Mouse (Mus musculus) G1E (cell line): Measurements from ENCODE around the gene Psme4. TPM values are rescaled to one million over a fixed set of nuclear protein-coding genes. Genes with fewer than 3 reads are reported as not detected.

ENCODE experiments used
- ATAC-seq: 2 replicates; pipeline ENCODE4 v1.8.0; 2016; ENCODE audit warnings: mild to moderate bottlenecking; ENCODE audit not compliant: insufficient number of reproducible peaks, poor library complexity, low FRiP score, severe bottlenecking; ENCODE audit errors: extremely low read depth
- DNase-seq: peaks from one replicate; pipeline ENCODE4 v3.0.0; 2012; ENCODE audit warnings: low spot score
- H3K27me3 ChIP-seq: 2 replicates; pipeline ENCODE4 v1.6.1; 2012; ENCODE audit warnings: mild to moderate bottlenecking, low read length, inconsistent platforms; ENCODE audit not compliant: insufficient read depth
- H3K36me3 ChIP-seq: replicated peaks from 2 replicates; pipeline ENCODE3; 2012; ENCODE audit warnings: mild to moderate bottlenecking, inconsistent platforms
- H3K4me1 ChIP-seq: 2 replicates; pipeline ENCODE4 v1.6.1; 2012; ENCODE audit warnings: low read depth, low read length, inconsistent platforms, mixed read lengths; ENCODE audit not compliant: insufficient read depth
- H3K4me3 ChIP-seq: 2 replicates; pipeline ENCODE4 v1.5.1; 2012; ENCODE audit warnings: low read depth, mild to moderate bottlenecking, inconsistent platforms, low read length, moderate library complexity, mixed read lengths
- H3K9me3 ChIP-seq: replicated peaks from 2 replicates; pipeline ENCODE4 v1.6.1; 2012; ENCODE audit warnings: inconsistent platforms
- CTCF ChIP-seq: IDR thresholded peaks from 2 replicates; pipeline ENCODE4 v1.5.1; 2012; ENCODE audit warnings: low read depth, low read length, inconsistent platforms, mixed read lengths
- GATA1 ChIP-seq: IDR thresholded peaks from 2 replicates; pipeline ENCODE4 v1.6.1; 2012; ENCODE audit warnings: borderline replicate concordance, low read length, inconsistent platforms, mixed read lengths
- GATA2 ChIP-seq: IDR thresholded peaks from 2 replicates; pipeline ENCODE4 v1.6.1; 2012; ENCODE audit warnings: low read depth, low read length, inconsistent platforms, borderline replicate concordance
- POLR2AphosphoS5 ChIP-seq: IDR thresholded peaks from 2 replicates; pipeline ENCODE4 v1.6.1; 2012; ENCODE audit warnings: low read depth, low read length, inconsistent platforms; ENCODE audit not compliant: insufficient replicate concordance
- TAL1 ChIP-seq: conservative IDR thresholded peaks from 2 replicates; pipeline ENCODE4 v1.6.1; 2012; ENCODE audit warnings: low read depth, low read length, inconsistent platforms, mixed read lengths
- polyA plus RNA-seq: library from polyadenylated mRNA; stranded (reverse); fragments of >175 nt; gene quantifications from 2 replicates; pipeline ENCODE4 v1.2.3, GENCODE M21; 2012
- total RNA-seq, 2 experiments: library from RNA; stranded (forward) in 1 of 2; stranded (reverse) in 1 of 2; fragments of 200-1000 nt in 1 of 2; fragments of >200 nt in 1 of 2; fragmentation: Nextera tagmentation in 1 of 2; gene quantifications; 2 replicates each; pipeline ENCODE4 v1.2.3; 2014 to 2017

The Psme4 gene
- total and polyA plus RNA-seq, 3 experiments, result 7.0 to 156 (median 94.5) TPM

- no peaks in the 10 kb centered on the region for H3K36me3 ChIP-seq
- peaks cover 21% of the 10 kb centered on the region for H3K4me1 ChIP-seq
- DNase-seq, result no peak
- no peak for TF ChIP-seq GATA1
- TF ChIP-seq CTCF, result no peak
- TF ChIP-seq GATA2, result no peak
- no peak for TF ChIP-seq TAL1
- TF ChIP-seq POLR2AphosphoS5, result no peak
- no peaks in the 10 kb centered on the region for H3K27me3 ChIP-seq
- peak overlapping the region; percentile 85 for H3K4me3 ChIP-seq
- H3K9me3 ChIP-seq, result no peaks in the 10 kb centered on the region
- no peak for ATAC-seq
These were observed 709 bp upstream of the Psme4 start for GRCm38 (mm10) chr11:30770817-30771216.

- DNase-seq (peak; percentile 40), ATAC-seq (peak; percentile 29; the same call in 1 of the 2 replicates)
- Histone ChIP-seq H3K27me3 (no peaks in the 10 kb centered on the region), H3K4me3 (peak overlapping the region; percentile 85), H3K9me3 (no peaks in the 10 kb centered on the region), H3K36me3 (no peaks in the 10 kb centered on the region), H3K4me1 (peaks cover 24% of the 10 kb centered on the region)
- TF ChIP-seq GATA2 (no peak), TAL1 (no peak), POLR2AphosphoS5 (no peak), CTCF (no peak), GATA1 (no peak)
These were observed 517 bp downstream of the Psme4 start for GRCm38 (mm10) chr11:30771904-30772581.

GRCm38 (mm10) chr11:30772777-30773417 lies 1.4 kb downstream of the Psme4 start:
- TF ChIP-seq POLR2AphosphoS5, result no peak
- no peak for TF ChIP-seq TAL1
- no peak for TF ChIP-seq GATA1
- no peak for TF ChIP-seq GATA2
- no peak for TF ChIP-seq CTCF
- H3K4me3 ChIP-seq, result peak overlapping the region; percentile 85
- no peaks in the 10 kb centered on the region for H3K9me3 ChIP-seq
- ATAC-seq (0 out of 2 replicates have a peak, but pooled peaks have one; percentile 35), DNase-seq (no peak)
- peaks cover 31% of the 10 kb centered on the region for H3K4me1 ChIP-seq
- no peaks in the 10 kb centered on the region for H3K27me3 ChIP-seq
- H3K36me3 ChIP-seq, result peaks cover 2% of the 10 kb centered on the region

GRCm38 (mm10) chr11:30774638-30775037 lies 3.1 kb downstream of the Psme4 start:
- Histone ChIP-seq H3K36me3 (peaks cover 2% of the 10 kb centered on the region), H3K27me3 (no peaks in the 10 kb centered on the region), H3K4me1 (peaks cover 35% of the 10 kb centered on the region), H3K9me3 (no peaks in the 10 kb centered on the region), H3K4me3 (no peak overlapping the region)
- DNase-seq (no peak), ATAC-seq (no peak)
- TF ChIP-seq CTCF, result no peak
- no peak for TF ChIP-seq POLR2AphosphoS5
- TF ChIP-seq GATA1, result no peak
- no peak for TF ChIP-seq GATA2
- no peak for TF ChIP-seq TAL1

GRCm38 (mm10) chr11:30777498-30777897 lies 6.0 kb downstream of the Psme4 start:
- Histone ChIP-seq H3K9me3 (no peaks in the 10 kb centered on the region), H3K4me3 (no peak overlapping the region), H3K4me1 (peaks cover 33% of the 10 kb centered on the region), H3K27me3 (no peaks in the 10 kb centered on the region), H3K36me3 (peaks cover 2% of the 10 kb centered on the region)
- TF ChIP-seq GATA1, result no peak
- TF ChIP-seq TAL1, result no peak
- no peak for TF ChIP-seq POLR2AphosphoS5
- TF ChIP-seq GATA2, result no peak
- DNase-seq (no peak), ATAC-seq (no peak)

- Histone ChIP-seq H3K36me3 (peaks cover 8% of the 10 kb centered on the region), H3K4me3 (no peak overlapping the region), H3K4me1 (peaks cover 26% of the 10 kb centered on the region), H3K9me3 (no peaks in the 10 kb centered on the region), H3K27me3 (no peaks in the 10 kb centered on the region)
- DNase-seq (no peak), ATAC-seq (no peak)
- no peak for TF ChIP-seq GATA2
- no peak for TF ChIP-seq TAL1
- no peak for TF ChIP-seq GATA1
- no peak for TF ChIP-seq POLR2AphosphoS5
- no peak for TF ChIP-seq CTCF
These were observed 9.4 kb downstream of the Psme4 start for GRCm38 (mm10) chr11:30780893-30781292.
